Mouse (Mus musculus): ENCODE data around the gene Dennd6b. TPM values are rescaled to one million over a fixed set of nuclear protein-coding genes. Genes with fewer than 3 reads are reported as not detected.

The Dennd6b gene
- polyA plus RNA-seq, 1 experiment from 2014 or later, result 4.4 TPM

GRCm38 (mm10) chr15:89136461-89137155, 59.7 kb downstream of the Dennd6b start:
- ATAC-seq, result no peak
- Histone ChIP-seq H3K9ac (replicated peaks; ENCODE audit: low read depth) (no peak overlapping the region), H3K36me3 (ENCODE audit: insufficient read depth, low read length) (no peaks in the 10 kb centered on the region), H3K4me3 (ENCODE audit: low read depth, low read length) (no peak overlapping the region), H3K4me1 (ENCODE audit: insufficient read depth, low read depth, low read length) (peaks cover 7% of the 10 kb centered on the region; the same call in 1 of the 2 replicates), H3K9me3 (ENCODE audit: low read length) (no peaks in the 10 kb centered on the region), H3K27ac (ENCODE audit: low read length) (no peak overlapping the region), H3K4me2 (replicated peaks; ENCODE audit: low read depth, low read length) (no peak overlapping the region), H3K27me3 (replicated peaks; ENCODE audit: insufficient read depth, low read length) (peaks cover 13% of the 10 kb centered on the region; the same call in 1 of the 2 replicates)
- TF ChIP-seq EP300 (IDR thresholded peaks at IDR 0.05) (no peak), CTCF (IDR thresholded peaks at IDR 0.05) (no peak)
- 95% methylated on average over 4 of the region's 5 CpGs for WGBS
- no peak for DNase-seq (ENCODE audit: low spot score)

Small RNA genes within 50 kb of the gene (microRNA-seq; reads per million reads assigned to microRNA genes)
- gene Mir6958 (not detected), gene Mir7118 (not detected)

Other genes with a start within 250 kb of the Dennd6b start
- gene Ttll8, start 242.1 kb downstream of the Dennd6b start, polyA plus RNA-seq (2015; fragmentation: Nextera tagmentation; extraction: Ambion mirVana), result 0.06 and 0.07 TPM in 2 replicates
- 21.5 and 29.4 TPM in 2 replicates for gene Mlc1, start 217.5 kb downstream of the Dennd6b start, polyA plus RNA-seq (2015; fragmentation: Nextera tagmentation; extraction: Ambion mirVana)
- gene Mov10l1, start 213.6 kb downstream of the Dennd6b start, polyA plus RNA-seq (2015; fragmentation: Nextera tagmentation; extraction: Ambion mirVana), result 0.42 and 0.88 TPM in 2 replicates
- 0.11 and 0.18 TPM in 2 replicates for gene Panx2, start 136.8 kb downstream of the Dennd6b start, polyA plus RNA-seq (2015; fragmentation: Nextera tagmentation; extraction: Ambion mirVana)
- 41.8 and 43.4 TPM in 2 replicates for gene Trabd, start 121.4 kb downstream of the Dennd6b start, polyA plus RNA-seq (2015; fragmentation: Nextera tagmentation; extraction: Ambion mirVana)
- gene Selenoo, start 107.4 kb downstream of the Dennd6b start, polyA plus RNA-seq (2015; fragmentation: Nextera tagmentation; extraction: Ambion mirVana), result 13.9 and 16.0 TPM in 2 replicates
- 5.6 and 6.2 TPM in 2 replicates for gene Tubgcp6, start 73.4 kb downstream of the Dennd6b start, polyA plus RNA-seq (2015; fragmentation: Nextera tagmentation; extraction: Ambion mirVana)
- gene Hdac10, start 67.8 kb downstream of the Dennd6b start, polyA plus RNA-seq (2015; fragmentation: Nextera tagmentation; extraction: Ambion mirVana), result 14.8 and 15.1 TPM in 2 replicates
- 13.0 and 14.4 TPM in 2 replicates for gene Mapk12, start 55.8 kb downstream of the Dennd6b start, polyA plus RNA-seq (2015; fragmentation: Nextera tagmentation; extraction: Ambion mirVana)
- 7.4 and 8.5 TPM in 2 replicates for gene Mapk11, start 46.9 kb downstream of the Dennd6b start, polyA plus RNA-seq (2015; fragmentation: Nextera tagmentation; extraction: Ambion mirVana)
- gene Plxnb2, start 15.7 kb downstream of the Dennd6b start, polyA plus RNA-seq (2015; fragmentation: Nextera tagmentation; extraction: Ambion mirVana), result 73.1 and 104 TPM in 2 replicates
- 22.7 and 24.1 TPM in 2 replicates for gene Ppp6r2, start 15.1 kb upstream of the Dennd6b start, polyA plus RNA-seq (2015; fragmentation: Nextera tagmentation; extraction: Ambion mirVana)
- gene Sbf1, start 118.8 kb upstream of the Dennd6b start, polyA plus RNA-seq (2015; fragmentation: Nextera tagmentation; extraction: Ambion mirVana), result 28.1 and 30.9 TPM in 2 replicates
- gene Adm2, start 126.2 kb upstream of the Dennd6b start, polyA plus RNA-seq (2015; fragmentation: Nextera tagmentation; extraction: Ambion mirVana), result 0.11 and 0.12 TPM in 2 replicates
- not detected in 2 replicates for gene Miox, start 137.9 kb upstream of the Dennd6b start, polyA plus RNA-seq (2015; fragmentation: Nextera tagmentation; extraction: Ambion mirVana)
- gene Lmf2, start 159.2 kb upstream of the Dennd6b start, polyA plus RNA-seq (2015; fragmentation: Nextera tagmentation; extraction: Ambion mirVana), result 44.8 and 48.1 TPM in 2 replicates
- 73.7 and 80.7 TPM in 2 replicates for gene Ncaph2, start 159.2 kb upstream of the Dennd6b start, polyA plus RNA-seq (2015; fragmentation: Nextera tagmentation; extraction: Ambion mirVana)
- 5.9 and 8.7 TPM in 2 replicates for gene Sco2, start 177.3 kb upstream of the Dennd6b start, polyA plus RNA-seq (2015; fragmentation: Nextera tagmentation; extraction: Ambion mirVana)
- gene Tymp, start 180.5 kb upstream of the Dennd6b start, polyA plus RNA-seq (2015; fragmentation: Nextera tagmentation; extraction: Ambion mirVana), result 2.1 and 2.2 TPM in 2 replicates
- gene Odf3b, start 182.8 kb upstream of the Dennd6b start, polyA plus RNA-seq (2015; fragmentation: Nextera tagmentation; extraction: Ambion mirVana), result 33.2 and 34.9 TPM in 2 replicates
- not detected in 2 replicates for gene Klhdc7b, start 188.4 kb upstream of the Dennd6b start, polyA plus RNA-seq (2015; fragmentation: Nextera tagmentation; extraction: Ambion mirVana)
- gene Syce3, start 214.0 kb upstream of the Dennd6b start, polyA plus RNA-seq (2015; fragmentation: Nextera tagmentation; extraction: Ambion mirVana), result not detected in 2 replicates
- 3.3 and 4.3 TPM in 2 replicates for gene Cpt1b, start 229.4 kb upstream of the Dennd6b start, polyA plus RNA-seq (2015; fragmentation: Nextera tagmentation; extraction: Ambion mirVana)
- 2.2 and 3.0 TPM in 2 replicates for gene C730034F03Rik, start 233.1 kb upstream of the Dennd6b start, polyA plus RNA-seq (2015; fragmentation: Nextera tagmentation; extraction: Ambion mirVana)
- gene Gm44502, start 233.2 kb upstream of the Dennd6b start, polyA plus RNA-seq (2015; fragmentation: Nextera tagmentation; extraction: Ambion mirVana), result not detected in 2 replicates
- gene Chkb, start 233.4 kb upstream of the Dennd6b start, polyA plus RNA-seq (2015; fragmentation: Nextera tagmentation; extraction: Ambion mirVana), result 64.9 and 71.2 TPM in 2 replicates

All from lung, postnatal 0 days (tissue).